Mouse (Mus musculus) midbrain, postnatal 0 days (tissue): ENCODE data around the gene Mmp10. TPM values are rescaled to one million over a fixed set of nuclear protein-coding genes. Genes with fewer than 3 reads are reported as not detected.
A peak's percentile ranks its signal among the peaks of the same experiment; 100 is the strongest.

Experiments
- ATAC-seq: fragments of 200-750 bp; cut with Nextera tagmentation; 2 replicates; pipeline ENCODE4 v1.8.0; 2017; ENCODE audit warnings: moderate number of reproducible peaks, mild to moderate bottlenecking, moderate TSS enrichment, moderate library complexity; ENCODE audit not compliant: low FRiP score
- DNase-seq: peaks from one replicate; pipeline ENCODE4 v3.0.0-alpha.2; 2015; ENCODE audit warnings: low spot score
- H3K27ac ChIP-seq: fragments of 300-500 bp; sonication (generic); 2 replicates; pipeline ENCODE4 v1.5.1; 2014; ENCODE audit warnings: low read depth, mild to moderate bottlenecking, low read length, mixed read lengths
- H3K27me3 ChIP-seq: fragments of 300-500 bp; sonication (generic); 2 replicates; pipeline ENCODE4 v1.6.1; 2014; ENCODE audit warnings: low read length, control low read depth, mixed read lengths; ENCODE audit not compliant: insufficient read depth
- H3K36me3 ChIP-seq: fragments of 300-500 bp; sonication (generic); 2 replicates; pipeline ENCODE4 v1.6.1; 2014; ENCODE audit warnings: low read length, control low read depth, mixed read lengths; ENCODE audit not compliant: insufficient read depth
- H3K4me1 ChIP-seq: fragments of 300-500 bp; sonication (generic); 2 replicates; pipeline ENCODE4 v1.6.1; 2014; ENCODE audit warnings: mild to moderate bottlenecking, control low read depth, antibody characterized with exemption, low read length, mixed read lengths; ENCODE audit not compliant: insufficient read depth
- H3K4me2 ChIP-seq: fragments of 300-500 bp; sonication (generic); 2 replicates; pipeline ENCODE4 v1.6.1; 2014; ENCODE audit warnings: low read depth, mild to moderate bottlenecking, low read length, mixed read lengths; ENCODE audit not compliant: poor library complexity, severe bottlenecking
- H3K4me3 ChIP-seq: fragments of 300-500 bp; sonication (generic); 2 replicates; pipeline ENCODE4 v1.5.1; 2014; ENCODE audit warnings: low read depth, mild to moderate bottlenecking, low read length, moderate library complexity
- H3K9ac ChIP-seq: fragments of 300-500 bp; sonication (generic); replicated peaks from 2 replicates; pipeline ENCODE4 v1.6.1; 2014; ENCODE audit warnings: mild to moderate bottlenecking, low read length, moderate library complexity, mixed read lengths; ENCODE audit not compliant: poor library complexity, severe bottlenecking
- H3K9me3 ChIP-seq: fragments of 300-500 bp; sonication (generic); 2 replicates; pipeline ENCODE4 v1.6.1; 2016; ENCODE audit warnings: low read length, control low read depth
- CTCF ChIP-seq: IDR thresholded peaks from 2 replicates; pipeline ENCODE4 v1.5.1; 2016; ENCODE audit warnings: antibody characterized with exemption, mild to moderate bottlenecking
- WGBS: fragments of 180-500 bp; shearing (Covaris S2); extraction: QIAGEN DNeasy Blood & Tissue Kit; methylation state at CpG from one replicate; pipeline ENCODE4 v1.1.7; 2014; 5-methylcytosine and 5-hydroxymethylcytosine counted together
- polyA plus RNA-seq: library from polyadenylated mRNA; unstranded; fragments of >200 nt; fragmentation: Nextera tagmentation; extraction: Ambion mirVana; gene quantifications from 2 replicates; pipeline ENCODE4 v1.2.1, GENCODE M21; 2015
- total RNA-seq: library from RNA; depleted of rRNA; stranded (reverse); fragments of >200 nt; gene quantifications from 2 replicates; pipeline ENCODE4 v1.2.3, GENCODE M21; 2014

Mmp10 gene
- total and polyA plus RNA-seq, 2 experiments from 2014 or later = not detected

DNA sequence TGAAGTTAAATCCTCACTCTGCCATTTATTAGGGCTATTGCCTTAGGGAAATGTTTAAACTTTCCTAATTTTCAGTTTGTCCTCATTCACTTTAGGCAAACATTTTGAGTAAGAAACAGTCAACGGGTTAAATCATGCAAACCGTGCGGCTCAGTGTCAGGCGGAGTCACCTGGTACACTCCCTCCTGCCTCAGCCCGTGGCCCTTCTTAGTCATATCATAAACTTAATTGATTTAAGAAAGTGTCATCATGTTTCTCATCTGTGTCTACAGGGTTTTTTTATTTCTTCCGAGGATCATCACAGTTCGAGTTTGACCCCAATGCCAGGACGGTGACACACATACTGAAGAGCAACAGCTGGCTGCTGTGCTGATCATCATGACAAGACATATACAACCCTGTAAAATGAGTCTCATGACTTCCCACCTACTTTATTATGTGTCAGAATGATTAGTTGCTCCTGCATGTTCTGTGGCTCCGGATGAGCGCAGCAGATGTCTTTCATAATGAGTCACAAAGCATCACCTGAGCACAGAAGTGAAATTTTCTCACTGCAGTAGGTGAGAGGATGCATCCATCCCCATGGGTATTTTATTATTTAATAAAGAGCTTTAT lies 7.6 kb downstream of the Mmp10 start:
- ATAC-seq (no peak), DNase-seq (no peak)
- 94% methylated on average over 10 of the region's 10 CpGs for WGBS
- no peak overlapping the region for H3K4me3 ChIP-seq
- H3K4me2 ChIP-seq = no peak overlapping the region
- H3K27me3 ChIP-seq = no peaks in the 10 kb centered on the region
- H3K36me3 ChIP-seq = no peaks in the 10 kb centered on the region
- TF ChIP-seq CTCF = no peak
- H3K4me1 ChIP-seq = no peaks in the 10 kb centered on the region
- no peak overlapping the region for H3K9ac ChIP-seq
- no peak overlapping the region for H3K27ac ChIP-seq
- H3K9me3 ChIP-seq = no peaks in the 10 kb centered on the region

DNA sequence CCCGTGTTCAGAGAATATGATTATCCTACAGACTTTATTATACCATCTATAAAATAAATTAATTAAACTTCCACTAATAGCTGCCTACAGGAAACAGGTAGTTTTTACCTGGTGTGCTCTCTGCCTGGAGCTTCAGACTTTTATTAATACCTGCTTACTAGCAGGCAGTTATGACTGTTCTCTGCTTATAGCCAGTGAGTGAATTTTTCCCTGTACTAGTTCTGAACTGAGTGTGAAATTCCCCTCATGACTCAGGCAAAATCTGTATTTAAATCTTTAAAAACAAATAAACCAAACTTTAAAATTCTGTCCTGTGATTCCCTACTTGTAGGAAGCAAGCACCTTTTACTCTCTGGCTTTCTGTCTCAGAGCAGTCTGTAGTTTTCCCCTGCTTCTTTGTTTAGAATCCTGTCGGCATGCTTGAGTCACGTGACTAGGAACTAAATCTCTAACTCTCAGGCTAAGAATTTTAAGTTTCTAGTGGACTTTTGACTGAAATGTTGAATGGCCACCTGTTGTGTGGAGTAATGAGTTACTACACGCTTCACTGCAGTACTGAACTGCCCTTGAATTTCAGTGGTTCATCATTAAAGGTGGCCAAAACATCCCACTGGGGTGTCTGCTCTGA lies 15.9 kb downstream of the Mmp10 start:
- Histone ChIP-seq H3K36me3 (no peaks in the 10 kb centered on the region), H3K4me3 (no peak overlapping the region), H3K9ac (no peak overlapping the region), H3K4me2 (no peak overlapping the region), H3K9me3 (no peaks in the 10 kb centered on the region), H3K27me3 (no peaks in the 10 kb centered on the region), H3K27ac (no peak overlapping the region), H3K4me1 (no peaks in the 10 kb centered on the region)
- WGBS = 51% methylated on average over 4 of the region's 4 CpGs
- DNase-seq (no peak), ATAC-seq (0 out of 2 replicates have a peak, but pooled peaks have one; percentile 31)
- no peak for TF ChIP-seq CTCF

GRCm38 (mm10) chr9:7526255-7526940 lies 24.2 kb downstream of the Mmp10 start:
- ATAC-seq (no peak), DNase-seq (no peak)
- no peaks in the 10 kb centered on the region for H3K36me3 ChIP-seq
- no peak overlapping the region for H3K27ac ChIP-seq
- no peak for TF ChIP-seq CTCF
- 78% methylated on average over 4 of the region's 4 CpGs for WGBS
- no peak overlapping the region for H3K4me3 ChIP-seq
- H3K9ac ChIP-seq = no peak overlapping the region
- H3K27me3 ChIP-seq = no peaks in the 10 kb centered on the region
- H3K9me3 ChIP-seq = no peaks in the 10 kb centered on the region
- H3K4me2 ChIP-seq = no peak overlapping the region
- H3K4me1 ChIP-seq = no peaks in the 10 kb centered on the region

GRCm38 (mm10) chr9:7542763-7543162 lies 40.6 kb downstream of the Mmp10 start:
- no peak for TF ChIP-seq CTCF
- no peaks in the 10 kb centered on the region for H3K27me3 ChIP-seq
- no peak for DNase-seq

DNA sequence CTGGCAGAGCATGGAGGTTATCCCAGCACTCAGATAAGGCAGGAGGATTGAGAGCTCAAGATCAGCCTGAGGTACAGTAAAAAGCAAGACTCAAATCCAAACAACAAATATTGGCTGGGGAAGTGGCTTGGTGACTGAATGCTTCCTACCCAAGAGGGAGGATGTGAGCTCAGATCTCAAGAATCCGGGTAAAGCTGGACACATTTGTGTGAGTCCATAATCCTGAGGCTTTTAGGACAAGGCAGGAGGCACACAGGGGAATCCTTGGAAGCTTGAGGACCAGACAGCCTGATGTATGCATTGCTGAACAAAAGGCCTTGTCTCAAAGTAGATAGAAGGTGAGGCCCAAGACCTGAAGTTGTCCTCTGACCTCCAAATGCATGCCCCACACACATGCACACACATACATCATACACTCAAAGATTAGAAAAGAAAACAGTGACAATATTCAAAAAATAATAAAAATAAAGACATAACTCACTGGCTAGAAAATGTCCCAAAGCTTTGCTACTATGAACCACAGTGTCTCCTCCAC lies 42.8 kb downstream of the Mmp10 start:
- Histone ChIP-seq H3K36me3 (no peaks in the 10 kb centered on the region), H3K4me3 (no peak overlapping the region), H3K9ac (no peak overlapping the region), H3K27ac (no peak overlapping the region), H3K4me1 (no peaks in the 10 kb centered on the region), H3K4me2 (no peak overlapping the region), H3K27me3 (no peaks in the 10 kb centered on the region), H3K9me3 (no peaks in the 10 kb centered on the region)
- WGBS = 75% methylated on average over 1 of the region's 1 CpGs
- no peak for DNase-seq
- ATAC-seq = no peak
- TF ChIP-seq CTCF = no peak

More at GRCm38 (mm10) chr9:7542763-7543162, 40.6 kb downstream of the Mmp10 start:
- H3K9me3 ChIP-seq = no peaks in the 10 kb centered on the region
- no peaks in the 10 kb centered on the region for H3K4me1 ChIP-seq
- no peak for ATAC-seq
- no peak overlapping the region for H3K27ac ChIP-seq
- H3K4me2 ChIP-seq = no peak overlapping the region
- H3K4me3 ChIP-seq = no peak overlapping the region
- H3K36me3 ChIP-seq = no peaks in the 10 kb centered on the region
- H3K9ac ChIP-seq = no peak overlapping the region

GRCm38 (mm10) chr9:7545471-7545870 lies 43.3 kb downstream of the Mmp10 start:
- no peak overlapping the region for H3K4me2 ChIP-seq
- no peaks in the 10 kb centered on the region for H3K4me1 ChIP-seq
- no peaks in the 10 kb centered on the region for H3K36me3 ChIP-seq
- 0 out of 2 replicates have a peak, but pooled peaks have one; percentile 34 for ATAC-seq
- WGBS = 69% methylated on average over 1 of the region's 1 CpGs
- TF ChIP-seq CTCF = no peak
- H3K27me3 ChIP-seq = no peaks in the 10 kb centered on the region
- H3K27ac ChIP-seq = no peak overlapping the region
- DNase-seq = peak; percentile 4
- no peak overlapping the region for H3K9ac ChIP-seq
- no peak overlapping the region for H3K4me3 ChIP-seq
- no peaks in the 10 kb centered on the region for H3K9me3 ChIP-seq
